Mouse (Mus musculus) small intestine, adult 2 months (tissue): Measurements from ENCODE around the gene Snx30. TPM values are rescaled to one million over a fixed set of nuclear protein-coding genes. Genes with fewer than 3 reads are reported as not detected.

Experiments
- H3K27ac ChIP-seq: fragments of 200-500 bp; 2 replicates; pipeline ENCODE4 v1.5.1; 2012; ENCODE audit warnings: low read depth, low read length, control low read depth, inconsistent platforms; ENCODE audit not compliant: insufficient read depth
- H3K27me3 ChIP-seq: fragments of 200-500 bp; 2 replicates; pipeline ENCODE4 v1.6.1; 2012; ENCODE audit warnings: mild to moderate bottlenecking, moderate library complexity, low read length, inconsistent platforms; ENCODE audit not compliant: control insufficient read depth, insufficient read depth
- H3K36me3 ChIP-seq: fragments of 200-500 bp; 2 replicates; pipeline ENCODE4 v1.6.1; 2012; ENCODE audit warnings: mild to moderate bottlenecking, low read length, control low read depth, inconsistent platforms; ENCODE audit not compliant: control insufficient read depth, insufficient read depth
- H3K4me1 ChIP-seq: fragments of 200-500 bp; 2 replicates; pipeline ENCODE4 v1.6.1; 2012; ENCODE audit warnings: low read length, inconsistent platforms, mixed read lengths; ENCODE audit not compliant: control insufficient read depth, insufficient read depth, insufficient read length
- H3K4me3 ChIP-seq: fragments of 200-500 bp; 2 replicates; pipeline ENCODE4 v1.5.1; 2012; ENCODE audit warnings: low read depth, mild to moderate bottlenecking, control low read depth, inconsistent platforms, low read length, moderate library complexity
- CTCF ChIP-seq: fragments of 200-500 bp; IDR thresholded peaks from 2 replicates; pipeline ENCODE4 v1.5.1; 2012; ENCODE audit warnings: low read depth, mild to moderate bottlenecking, control low read depth, inconsistent platforms, low read length, moderate library complexity, mixed read lengths; ENCODE audit not compliant: insufficient replicate concordance, insufficient read length; ENCODE audit errors: extremely low read depth
- POLR2A ChIP-seq: fragments of 200-500 bp; IDR thresholded peaks from 2 replicates; pipeline ENCODE4 v1.6.1; 2012; ENCODE audit warnings: low read depth, mild to moderate bottlenecking, control low read depth, inconsistent platforms, low read length, moderate library complexity
- WGBS: fragments of 180-500 bp; shearing (Covaris S2); methylation state at CpG from one replicate; pipeline ENCODE4 v1.1.7; 2018; 5-methylcytosine and 5-hydroxymethylcytosine counted together
- polyA plus RNA-seq: library from polyadenylated mRNA; depleted of rRNA; stranded (reverse); fragments of >200 nt; gene quantifications from 2 replicates; pipeline ENCODE4 v1.2.3, GENCODE M21; 2012

Gene Snx30
- polyA plus RNA-seq, 1 experiment, result 0.75 TPM

GRCm38 (mm10) chr4:59901810-59902209 is 96.2 kb downstream of the Snx30 start:
- TF ChIP-seq POLR2A, result no peak
- TF ChIP-seq CTCF, result no peak
- Histone ChIP-seq H3K4me3 (no peak overlapping the region), H3K4me1 (no peaks in the 10 kb centered on the region), H3K27ac (no peak overlapping the region), H3K36me3 (0 out of 2 replicates have a peak, but pooled peaks cover 1% of the 10 kb centered on the region), H3K27me3 (no peaks in the 10 kb centered on the region)
- WGBS, result 92% methylated on average over 6 of the region's 6 CpGs

- no peaks in the 10 kb centered on the region for H3K4me1 ChIP-seq
- 67% methylated on average over 6 of the region's 6 CpGs for WGBS
- H3K4me3 ChIP-seq, result no peak overlapping the region
- 0 out of 2 replicates have a peak, but pooled peaks cover 1% of the 10 kb centered on the region for H3K36me3 ChIP-seq
- TF ChIP-seq CTCF, result no peak
- no peak for TF ChIP-seq POLR2A
- H3K27me3 ChIP-seq, result no peaks in the 10 kb centered on the region
- no peak overlapping the region for H3K27ac ChIP-seq
Observed at GRCm38 (mm10) chr4:59902547-59902946, 96.9 kb downstream of the Snx30 start.

GRCm38 (mm10) chr4:59907092-59907491 is 101.5 kb downstream of the Snx30 start:
- Histone ChIP-seq H3K4me1 (no peaks in the 10 kb centered on the region), H3K27ac (no peak overlapping the region), H3K36me3 (no peaks in the 10 kb centered on the region), H3K4me3 (no peak overlapping the region), H3K27me3 (no peaks in the 10 kb centered on the region)
- 44% methylated on average over 6 of the region's 6 CpGs for WGBS
- TF ChIP-seq POLR2A (no peak), CTCF (no peak)

GRCm38 (mm10) chr4:59907657-59908230 is 102.1 kb downstream of the Snx30 start:
- H3K27me3 ChIP-seq, result no peaks in the 10 kb centered on the region
- TF ChIP-seq POLR2A (no peak), CTCF (no peak)
- no peaks in the 10 kb centered on the region for H3K36me3 ChIP-seq
- WGBS, result 45% methylated on average over 10 of the region's 10 CpGs
- H3K4me3 ChIP-seq, result no peak overlapping the region
- H3K4me1 ChIP-seq, result no peaks in the 10 kb centered on the region
- no peak overlapping the region for H3K27ac ChIP-seq

- TF ChIP-seq CTCF (no peak), POLR2A (no peak)
- Histone ChIP-seq H3K27me3 (no peaks in the 10 kb centered on the region), H3K27ac (no peak overlapping the region), H3K4me1 (no peaks in the 10 kb centered on the region), H3K36me3 (no peaks in the 10 kb centered on the region), H3K4me3 (no peak overlapping the region)
- WGBS, result 94% methylated on average over 2 of the region's 2 CpGs
Observed at GRCm38 (mm10) chr4:59908785-59909184, 103.1 kb downstream of the Snx30 start.

- Histone ChIP-seq H3K27ac (no peak within 1 kb of the TSS), H3K4me1 (no peaks in the 10 kb centered on the region), H3K4me3 (no peak within 1 kb of the TSS), H3K36me3 (no peaks in the 10 kb centered on the region), H3K27me3 (no peaks in the 10 kb centered on the region; the same call in 1 of the 2 replicates)
- no peak for TF ChIP-seq CTCF
- no peak for TF ChIP-seq POLR2A
- 12% methylated on average over 22 of the region's 22 CpGs for WGBS
Observed at GRCm38 (mm10) chr4:59914608-59915403, 109.2 kb downstream of the Snx30 start, which contains the start of gene Slc46a2. TSS of gene Slc46a2 (minus strand) at chr4:59915056.

GRCm38 (mm10) chr4:59917966-59918365 is 112.3 kb downstream of the Snx30 start:
- TF ChIP-seq CTCF, result no peak
- TF ChIP-seq POLR2A, result no peak
- H3K4me3 ChIP-seq, result no peak overlapping the region
- 89% methylated on average over 3 of the region's 3 CpGs for WGBS
- H3K36me3 ChIP-seq, result no peaks in the 10 kb centered on the region
- no peak overlapping the region for H3K27ac ChIP-seq
- no peaks in the 10 kb centered on the region for H3K4me1 ChIP-seq
- no peaks in the 10 kb centered on the region; the same call in 1 of the 2 replicates for H3K27me3 ChIP-seq
